In genomic region chr9:108196222-108196621, GRCm38 (mm10) we compare ENCODE assay signal across 7 mouse cellular contexts. TPM values are rescaled to one million over a fixed set of nuclear protein-coding genes. Genes with fewer than 3 reads are reported as not detected.
DNase-seq lines count a peak whose midpoint lies in the region; TF ChIP-seq lines count a peak whose summit lies in the region.
"Not testable (repeated sequence)": the region's sequence is repeated elsewhere in the genome, so short reads cannot be mapped to it uniquely, and the experiment has no call there.

No protein-coding gene starts in this region.

- peak; percentile 29 to 40 (median 36); a peak in 5 of 6 replicates for TF ChIP-seq CTCF in MEL (IDR thresholded peaks at IDR 0.05 in 2 of 3, conservative IDR thresholded peaks at IDR 0.05 in 1 of 3; ENCODE audit: control insufficient read depth in 1 of 3, insufficient read depth in 1 of 3, low read depth in 2 of 3, low read length in 3 of 3, poor library complexity in 1 of 3, severe bottlenecking in 1 of 3)
- TF ChIP-seq CTCF in heart, adult 2 months (IDR thresholded peaks at IDR 0.05): peak; percentile 61
- TF ChIP-seq CTCF in left cerebral cortex, adult 2 months (IDR thresholded peaks at IDR 0.05): peak; percentile 47

- TF ChIP-seq RAD21 in MEL (IDR thresholded peaks at IDR 0.05; ENCODE audit: low read depth, low read length): peak; percentile 17; the same call in 1 of the 2 replicates

- not testable (repeated sequence) for H3K79me2 ChIP-seq in MEL (ENCODE audit: control insufficient read depth, insufficient read depth, low read length, poor library complexity); heart, adult 2 months (replicated peaks; ENCODE audit: control insufficient read depth, insufficient read depth, low read length)

- H3K27me3 ChIP-seq in MEL (ENCODE audit: control insufficient read depth in 1 of 2, insufficient read depth in 2 of 2, low read length in 2 of 2); heart, adult 2 months (ENCODE audit: control insufficient read depth, insufficient read depth, low read length): not testable (repeated sequence)

- TF ChIP-seq EP300 in MEL (IDR thresholded peaks at IDR 0.05; ENCODE audit: low read depth in 1 of 2, low read length in 2 of 2); heart, adult 2 months (IDR thresholded peaks at IDR 0.05; ENCODE audit: insufficient read depth, low read depth, low read length): not testable (repeated sequence)

- H3K27ac ChIP-seq in MEL (ENCODE audit: control insufficient read depth, low read depth, low read length); heart, adult 2 months; left cerebral cortex, adult 2 months: not testable (repeated sequence)

- 64% methylated on average over 6 of the region's 6 CpGs for WGBS in heart, adult 2 months

- H3K4me3 ChIP-seq in MEL (ENCODE audit: control insufficient read depth in 1 of 2, insufficient read depth in 1 of 2, low read depth in 2 of 2, low read length in 2 of 2); heart, adult 2 months; left cerebral cortex, adult 2 months: not testable (repeated sequence)

- TF ChIP-seq POLR2A in MEL (IDR thresholded peaks at IDR 0.05; ENCODE audit: control insufficient read depth in 1 of 2, insufficient read depth in 1 of 2, low read depth in 1 of 2, low read length in 2 of 2, poor library complexity in 1 of 2); heart, adult 2 months (IDR thresholded peaks at IDR 0.05; ENCODE audit: insufficient read depth, low read depth, low read length): not testable (repeated sequence)

- intact Hi-C loops in heart, adult 2 months (cut with DNase I); left cerebral cortex, adult 2 months (cut with DNase I): not testable (repeated sequence)

- not testable (repeated sequence) for H3K4me1 ChIP-seq in MEL (ENCODE audit: control insufficient read depth in 1 of 2, insufficient read depth in 2 of 2, low read length in 2 of 2); heart, adult 2 months (ENCODE audit: control insufficient read depth, insufficient read depth, low read length)

- H3K36me3 ChIP-seq in MEL (ENCODE audit: control insufficient read depth in 1 of 2, insufficient read depth in 2 of 2, low read length in 2 of 2); heart, adult 2 months (ENCODE audit: control insufficient read depth, insufficient read depth, low read length): not testable (repeated sequence)

- peak; percentile 48 for DNase-seq in 416B (ENCODE audit: low read depth)
- DNase-seq in MEL (ENCODE audit: low read depth, low spot score): peak; percentile 57
- DNase-seq in cerebellum, adult 9-10 months: peak; percentile 58
- not testable (repeated sequence) for DNase-seq in heart, adult 2 months; left cerebral cortex, adult 2 months (ENCODE audit: extremely low spot score in 1 of 2, low spot score in 2 of 2)
- DNase-seq in lung, postnatal 36 days: peak; percentile 26
- peak; percentile 70 for DNase-seq in testis, postnatal 10 days (ENCODE audit: low spot score)

- H3K9me3 ChIP-seq in MEL (replicated peaks; ENCODE audit: insufficient read depth, low read length): not testable (repeated sequence)

- H3K9ac ChIP-seq in MEL (ENCODE audit: control insufficient read depth, low read depth, low read length, poor library complexity, severe bottlenecking); heart, adult 2 months (ENCODE audit: low read depth, low read length): not testable (repeated sequence)

TF ChIP-seq in MEL, 35 proteins besides CTCF, POLR2A, EP300 and RAD21:
- TF ChIP-seq ZC3H11A (IDR thresholded peaks at IDR 0.05; ENCODE audit: low read depth, low read length) (peak; percentile 28; the same call in 1 of the 2 replicates), SMC3 (IDR thresholded peaks at IDR 0.05; ENCODE audit: low read depth, low read length) (peak; percentile 41)
TF ChIP-seq in MEL: peak in this region for 2; not testable (repeated sequence) for 33.

RNA-seq across cellular contexts. Expression of gene Bsn, which starts 6.0 kb away (rescaled TPM):
- total RNA-seq in MEL (2012; rRNA removed): 2.7 and 3.5 TPM in 2 replicates
- 1 to 10 TPM in 1 of 2 experiments, not detected in 1; 5.6 TPM for polyA plus RNA-seq in MEL (2012; ENCODE audit: insufficient read depth in 1 of 2, insufficient read length in 2 of 2, low read depth in 1 of 2, low replicate concordance in 2 of 2, missing spikeins in 1 of 2)
- under 1 TPM; 0.03 to 0.05 TPM for total RNA-seq in heart, adult 2 months (2021)
- 0.06 and 0.10 TPM in 2 replicates for polyA plus RNA-seq in heart, adult 2 months (2012; rRNA removed)
- 100 to 1,000 TPM; 300 to 320 TPM for total RNA-seq in left cerebral cortex, adult 2 months (2021)

Comparison
In these comparisons a context has a peak if more than half of its experiments do, and no peak if none do; other contexts are left out.
1. RNA of gene Bsn, which starts 6.0 kb away (total RNA-seq): 300 to 320 TPM in left cerebral cortex, adult 2 months; 2.7 to 3.5 TPM in MEL and 0.03 to 0.05 TPM in heart, adult 2 months; every median in the first group is over 10 times any median in the second.
2. Peak in every context shown above with its lines, with median percentiles within 50 percentile points of each other: CTCF ChIP-seq.